Mouse (Mus musculus) MEL (cell line): ENCODE measurements around the gene Hat1. TPM values are rescaled to one million over a fixed set of nuclear protein-coding genes. Genes with fewer than 3 reads are reported as not detected.
"Not testable (repeated sequence)": the region's sequence is repeated elsewhere in the genome, so short reads cannot be mapped to it uniquely, and the experiment has no call there.

Source experiments
- DNase-seq: peaks from one replicate; pipeline ENCODE4 v3.0.0; 2011; ENCODE audit warnings: low read depth, low spot score
- H3K27ac ChIP-seq: 2 replicates; pipeline ENCODE4 v1.5.1; 2012; ENCODE audit warnings: low read depth, mild to moderate bottlenecking, control low read depth, low read length, moderate library complexity; ENCODE audit not compliant: control insufficient read depth
- H3K27me3 ChIP-seq, 2 experiments: fragments of 150-350 bp in 1 of 2; sonication (generic) in 1 of 2; 2 replicates each; pipeline ENCODE4 v1.6.1; 2012; ENCODE audit warnings: low read length in 2 of 2, mild to moderate bottlenecking in 2 of 2, improper control_type of control experiment in 1 of 2, moderate library complexity in 1 of 2; ENCODE audit not compliant: insufficient read depth in 2 of 2, control insufficient read depth in 1 of 2
- H3K36me3 ChIP-seq, 2 experiments: 2 replicates each; pipeline ENCODE4 v1.6.1; 2012 to 2014; ENCODE audit warnings: low read length in 2 of 2, improper control_type of control experiment in 1 of 2, inconsistent platforms in 1 of 2, mild to moderate bottlenecking in 1 of 2; ENCODE audit not compliant: insufficient read depth in 2 of 2, control insufficient read depth in 1 of 2
- H3K4me1 ChIP-seq, 2 experiments: fragments of 150-350 bp in 1 of 2; sonication (generic) in 1 of 2; 2 replicates each; pipeline ENCODE4 v1.6.1; 2012; ENCODE audit warnings: low read length in 2 of 2, improper control_type of control experiment in 1 of 2, mild to moderate bottlenecking in 1 of 2; ENCODE audit not compliant: insufficient read depth in 2 of 2, control insufficient read depth in 1 of 2
- H3K4me3 ChIP-seq, 2 experiments: fragments of 150-350 bp in 1 of 2; sonication (generic) in 1 of 2; 2 replicates each; pipeline ENCODE4 v1.5.1; 2012; ENCODE audit warnings: low read depth in 2 of 2, low read length in 2 of 2, mild to moderate bottlenecking in 2 of 2, moderate library complexity in 2 of 2, control low read depth in 1 of 2, improper control_type of control experiment in 1 of 2; ENCODE audit not compliant: control insufficient read depth in 1 of 2, insufficient read depth in 1 of 2
- H3K79me2 ChIP-seq: 2 replicates; pipeline ENCODE4 v1.6.1; 2012; ENCODE audit warnings: mild to moderate bottlenecking, low read length, moderate library complexity; ENCODE audit not compliant: control insufficient read depth, poor library complexity, insufficient read depth
- H3K9ac ChIP-seq: 2 replicates; pipeline ENCODE4 v1.6.1; 2012; ENCODE audit warnings: low read depth, mild to moderate bottlenecking, control low read depth, low read length, moderate library complexity; ENCODE audit not compliant: control insufficient read depth, poor library complexity, severe bottlenecking
- H3K9me3 ChIP-seq: fragments of 150-350 bp; sonication (generic); replicated peaks from 2 replicates; pipeline ENCODE4 v1.6.1; 2012; ENCODE audit warnings: mild to moderate bottlenecking, low read length, improper control_type of control experiment, moderate library complexity; ENCODE audit not compliant: insufficient read depth
- CHD1 ChIP-seq: IDR thresholded peaks from 2 replicates; pipeline ENCODE4 v1.6.1; 2012; ENCODE audit warnings: low read depth, mild to moderate bottlenecking, inconsistent platforms, low read length, improper control_type of control experiment
- EP300 ChIP-seq, 2 experiments: IDR thresholded peaks; 2 replicates each; pipeline ENCODE4 v1.6.1; 2011; ENCODE audit warnings: improper control_type of control experiment in 2 of 2, low read length in 2 of 2, low read depth in 1 of 2, mild to moderate bottlenecking in 1 of 2
- MAFK ChIP-seq: IDR thresholded peaks from 2 replicates; pipeline ENCODE4 v1.6.1; 2011; ENCODE audit warnings: low read depth, mild to moderate bottlenecking, low read length, improper control_type of control experiment, borderline replicate concordance
- MXI1 ChIP-seq: IDR thresholded peaks from 2 replicates; pipeline ENCODE4 v1.6.1; 2011; ENCODE audit warnings: mild to moderate bottlenecking, low read depth, low read length, improper control_type of control experiment
- NELFE ChIP-seq: IDR thresholded peaks from 2 replicates; pipeline ENCODE4 v1.6.1; 2011; ENCODE audit warnings: low read depth, low read length, improper control_type of control experiment
- SIN3A ChIP-seq: IDR thresholded peaks from 2 replicates; pipeline ENCODE4 v1.6.1; 2012; ENCODE audit warnings: low read length, improper control_type of control experiment, inconsistent platforms
- TBP ChIP-seq: IDR thresholded peaks from 2 replicates; pipeline ENCODE4 v1.8.0; 2011; ENCODE audit warnings: low read depth, low read length, improper control_type of control experiment
- UBTF ChIP-seq: IDR thresholded peaks from 2 replicates; pipeline ENCODE4 v1.6.1; 2012; ENCODE audit warnings: low read depth, mild to moderate bottlenecking, inconsistent platforms, low read length, improper control_type of control experiment, moderate library complexity, borderline replicate concordance; ENCODE audit not compliant: insufficient read depth
- USF1 ChIP-seq: IDR thresholded peaks from 2 replicates; pipeline ENCODE4 v1.6.1; 2014; ENCODE audit warnings: low read depth, mild to moderate bottlenecking, inconsistent platforms, low read length, improper control_type of control experiment, moderate library complexity
- ZMIZ1 ChIP-seq: IDR thresholded peaks from 2 replicates; pipeline ENCODE4 v1.6.1; 2012; ENCODE audit warnings: low read depth, mild to moderate bottlenecking, inconsistent platforms, low read length, improper control_type of control experiment, moderate library complexity
- polyA plus RNA-seq, 2 experiments: library from polyadenylated mRNA; stranded (reverse) in 1 of 2; unstranded in 1 of 2; fragments of >175 nt in 1 of 2; fragments of >200 nt in 1 of 2; gene quantifications; 2 replicates each; pipeline versions ENCODE4 v1.2.1 to v1.2.4; 2012; ENCODE audit warnings: low replicate concordance in 2 of 2, low read depth in 1 of 2; ENCODE audit not compliant: insufficient read length in 2 of 2, insufficient read depth in 1 of 2, missing spikeins in 1 of 2
- total RNA-seq: library from RNA; depleted of rRNA; stranded (reverse); fragments of 300-350 nt; gene quantifications from 2 replicates; pipeline ENCODE4 v1.2.3, GENCODE M21; 2012

The Hat1 gene
- total and polyA plus RNA-seq, 3 experiments = 167 TPM; not detected in 1

DNA sequence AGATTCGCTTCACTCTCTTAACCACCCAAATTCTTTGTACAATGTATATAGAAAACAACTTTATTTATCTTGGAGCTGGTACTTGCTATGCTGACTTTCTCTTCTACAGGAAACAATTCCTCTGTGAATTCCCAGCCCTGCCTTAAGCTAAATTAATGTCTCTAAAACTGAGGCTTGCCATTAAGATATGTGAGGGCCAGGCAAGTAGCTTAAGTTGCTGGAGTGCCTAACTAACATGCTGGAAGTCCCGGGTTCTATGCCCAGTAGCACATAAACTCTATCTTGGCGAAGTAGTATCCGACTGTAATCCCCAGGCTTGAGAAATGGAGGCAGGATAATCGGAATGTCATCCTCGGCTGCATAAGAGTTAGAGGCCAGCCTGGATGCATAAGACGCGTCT, 20.7 kb upstream of the Hat1 start:
- H3K9me3 ChIP-seq = no peaks in the 10 kb centered on the region
- H3K27me3 ChIP-seq = no peaks in the 10 kb centered on the region
- H3K36me3 ChIP-seq = peaks cover 0 to 8% of the 10 kb centered on the region in 2 experiments; a peak in 2 of 4 replicates
- DNase-seq = peak; percentile 72
- peak overlapping the region; percentile 68 to 81 for H3K4me3 ChIP-seq
- peak overlapping the region; percentile 78 for H3K9ac ChIP-seq
- H3K79me2 ChIP-seq = no peaks in the 10 kb centered on the region
- TF ChIP-seq USF1 (no peak), CHD1 (no peak), SIN3A (no peak), UBTF (0 out of 2 replicates have a peak, but pooled peaks have one; percentile 1), EP300 (IDR thresholded peaks at IDR 0.05; ENCODE audit: low read depth in 1 of 2, low read length in 2 of 2) (peak in 1 of 2 experiments; percentile 4; a peak in 1 of 4 replicates), MXI1 (no peak)
- peaks cover 3 to 6% of the 10 kb centered on the region in 2 experiments; a peak in 2 of 4 replicates for H3K4me1 ChIP-seq
- H3K27ac ChIP-seq = peak overlapping the region; percentile 51

GRCm38 (mm10) chr2:71371790-71372189, 17.0 kb upstream of the Hat1 start:
- no peak for TF ChIP-seq MAFK
- no peak for TF ChIP-seq NELFE
- TF ChIP-seq ZMIZ1 = no peak
- TF ChIP-seq TBP = no peak
- peaks cover 0 to 13% of the 10 kb centered on the region in 2 experiments; a peak in 2 of 4 replicates for H3K36me3 ChIP-seq
- no peak overlapping the region for H3K27ac ChIP-seq
- no peaks in the 10 kb centered on the region for H3K9me3 ChIP-seq
- no peak overlapping the region for H3K9ac ChIP-seq
- peaks cover 5 to 16% of the 10 kb centered on the region in 2 experiments for H3K4me1 ChIP-seq
- no peak overlapping the region for H3K4me3 ChIP-seq
- peak; percentile 39 for DNase-seq
- H3K79me2 ChIP-seq = no peaks in the 10 kb centered on the region; the same call in 1 of the 2 replicates
- H3K27me3 ChIP-seq = no peaks in the 10 kb centered on the region

- not testable (repeated sequence) for H3K9ac ChIP-seq, H3K4me3 ChIP-seq, H3K27ac ChIP-seq, H3K27me3 ChIP-seq, H3K79me2 ChIP-seq, DNase-seq, H3K9me3 ChIP-seq
- Histone ChIP-seq H3K36me3 (peaks cover 0 to 17% of the 10 kb centered on the region in 2 experiments; a peak in 2 of 4 replicates), H3K4me1 (peaks cover 6 to 20% of the 10 kb centered on the region in 2 experiments)
Observed at GRCm38 (mm10) chr2:71372261-71372660, 16.5 kb upstream of the Hat1 start.
